Mouse (Mus musculus): ENCODE measurements at regions not wholly inside any gene's neighbourhood (a gene's known extent, or its start where the extent isn't known, plus 50 kb on each side); places are given as distances from the start of the nearest gene placed in this dataset.
"Not testable (repeated sequence)": the region's sequence is repeated elsewhere in the genome, so short reads cannot be mapped to it uniquely, and the experiment has no call there.

DNA sequence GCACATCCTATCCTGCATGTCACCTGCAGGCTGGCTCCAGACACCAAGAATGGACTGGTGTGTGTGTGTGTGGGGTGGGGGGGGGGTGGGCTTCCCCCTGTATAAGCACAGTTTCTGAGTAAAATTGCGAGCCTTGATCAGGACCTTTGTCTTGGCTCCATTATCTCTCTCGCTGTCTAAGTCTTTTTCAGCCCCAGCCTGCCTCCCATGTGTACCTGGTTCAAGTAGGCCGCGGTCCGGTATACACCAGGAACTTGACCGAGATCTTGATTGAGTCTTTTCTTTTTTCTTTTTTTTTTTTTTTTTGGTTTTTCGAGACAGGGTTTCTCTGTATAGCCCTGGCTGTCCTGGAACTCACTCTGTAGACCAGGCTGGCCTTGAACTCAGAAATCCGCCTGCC is 276.8 kb downstream of the 1810013L24Rik start:
- H3K9ac ChIP-seq (ENCODE audit: low read length); H3K9me3 ChIP-seq (ENCODE audit: control insufficient read depth, low read length); H3K27me3 ChIP-seq (ENCODE audit: control insufficient read depth, insufficient read depth, low read length); H3K36me3 ChIP-seq (ENCODE audit: control insufficient read depth, insufficient read depth, low read length); H3K4me3 ChIP-seq (ENCODE audit: low read depth, low read length); DNase-seq (ENCODE audit: low spot score); H3K27ac ChIP-seq (replicated peaks; ENCODE audit: low read depth, low read length); ATAC-seq (ENCODE audit: insufficient number of reproducible peaks, low FRiP score, low TSS enrichment, low read depth); H3K4me2 ChIP-seq (ENCODE audit: low read depth, severe bottlenecking); H3K4me1 ChIP-seq (ENCODE audit: control insufficient read depth, insufficient read depth, low read length): not testable (repeated sequence)
- WGBS: 95% methylated on average over 8 of the region's 8 CpGs

DNA sequence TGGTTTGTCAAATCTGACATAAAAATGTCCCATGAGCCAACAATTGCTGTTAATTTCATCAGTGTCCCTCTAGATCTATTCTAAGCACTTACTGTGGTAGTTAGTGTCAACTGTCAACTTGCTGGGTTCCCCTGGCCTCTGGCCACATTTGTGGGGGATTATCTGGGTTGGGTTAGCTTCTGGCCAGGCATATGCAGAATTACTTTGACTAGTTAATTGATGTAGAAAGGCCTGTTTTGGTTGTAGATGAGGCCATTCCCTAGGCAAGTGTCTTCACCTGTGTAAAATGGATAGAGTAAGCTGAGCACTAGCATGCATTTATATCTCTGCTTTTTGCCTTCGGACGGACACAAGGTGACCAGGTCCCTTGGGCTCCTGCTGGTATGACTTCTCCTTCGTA is 283.9 kb downstream of the 1810013L24Rik start:
- no peaks in the 10 kb centered on the region for H3K36me3 ChIP-seq (ENCODE audit: control insufficient read depth, insufficient read depth, low read length)
- WGBS: 84% methylated on average over 3 of the region's 3 CpGs
- no peak overlapping the region for H3K4me3 ChIP-seq (ENCODE audit: low read depth, low read length)
- H3K9ac ChIP-seq (ENCODE audit: low read length): no peak overlapping the region
- DNase-seq (ENCODE audit: low spot score) (no peak), ATAC-seq (ENCODE audit: insufficient number of reproducible peaks, low FRiP score, low TSS enrichment, low read depth) (no peak)
- no peaks in the 10 kb centered on the region for H3K9me3 ChIP-seq (ENCODE audit: control insufficient read depth, low read length)
- H3K27ac ChIP-seq (replicated peaks; ENCODE audit: low read depth, low read length): no peak overlapping the region
- H3K4me1 ChIP-seq (ENCODE audit: control insufficient read depth, insufficient read depth, low read length): no peaks in the 10 kb centered on the region
- no peak overlapping the region for H3K4me2 ChIP-seq (ENCODE audit: low read depth, severe bottlenecking)
- no peaks in the 10 kb centered on the region for H3K27me3 ChIP-seq (ENCODE audit: control insufficient read depth, insufficient read depth, low read length)

DNA sequence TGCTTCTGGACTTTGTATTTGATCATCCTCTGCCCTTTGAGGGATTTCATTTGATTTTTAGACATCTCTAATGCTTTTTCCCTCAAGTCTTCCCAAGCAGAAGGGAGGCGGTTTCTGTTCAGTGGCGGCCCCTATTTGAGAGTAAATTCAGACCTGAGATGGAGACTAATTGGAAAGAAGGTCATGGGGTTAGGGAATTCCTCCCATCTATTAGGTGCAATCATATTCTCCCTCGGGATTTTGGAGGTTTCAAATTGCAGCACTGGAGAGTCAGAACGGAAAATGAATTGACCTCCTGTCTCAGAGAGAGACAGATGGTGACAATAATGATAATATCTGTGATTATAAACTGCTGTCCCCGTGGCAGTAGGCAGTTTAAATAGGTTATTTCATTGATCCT is 285.6 kb downstream of the 1810013L24Rik start:
- no peaks in the 10 kb centered on the region for H3K4me1 ChIP-seq (ENCODE audit: control insufficient read depth, insufficient read depth, low read length)
- ATAC-seq (ENCODE audit: insufficient number of reproducible peaks, low FRiP score, low TSS enrichment, low read depth) (no peak), DNase-seq (ENCODE audit: low spot score) (no peak)
- H3K27me3 ChIP-seq (ENCODE audit: control insufficient read depth, insufficient read depth, low read length): no peaks in the 10 kb centered on the region
- H3K36me3 ChIP-seq (ENCODE audit: control insufficient read depth, insufficient read depth, low read length): no peaks in the 10 kb centered on the region
- H3K4me2 ChIP-seq (ENCODE audit: low read depth, severe bottlenecking): no peak overlapping the region
- H3K4me3 ChIP-seq (ENCODE audit: low read depth, low read length): no peak overlapping the region
- WGBS: 33% methylated on average over 5 of the region's 5 CpGs
- H3K9me3 ChIP-seq (ENCODE audit: control insufficient read depth, low read length): no peaks in the 10 kb centered on the region
- no peak overlapping the region for H3K9ac ChIP-seq (ENCODE audit: low read length)
- no peak overlapping the region for H3K27ac ChIP-seq (replicated peaks; ENCODE audit: low read depth, low read length)

DNA sequence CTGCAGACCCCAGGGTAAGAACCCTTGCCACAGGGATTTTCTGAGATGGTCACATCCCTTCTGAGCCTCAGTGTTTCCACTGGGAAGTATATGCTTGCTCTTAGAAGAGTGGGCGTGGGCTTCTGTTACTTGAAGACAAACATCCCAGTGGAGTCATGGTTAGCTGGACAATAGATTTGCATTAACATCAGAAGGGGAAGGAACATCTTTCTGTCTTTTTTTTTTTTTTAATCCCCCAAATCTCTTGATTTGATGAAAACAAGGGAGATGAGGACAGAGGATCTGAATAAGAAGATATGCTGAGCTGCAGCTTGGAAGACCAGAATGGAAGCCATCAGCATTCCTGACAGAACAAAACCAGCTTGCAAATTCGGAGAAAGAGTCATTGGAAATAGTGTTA is 291.7 kb downstream of the 1810013L24Rik start:
- 90% methylated on average over 2 of the region's 2 CpGs for WGBS
- no peak overlapping the region for H3K9ac ChIP-seq (ENCODE audit: low read length)
- H3K4me3 ChIP-seq (ENCODE audit: low read depth, low read length): no peak overlapping the region
- no peak for DNase-seq (ENCODE audit: low spot score)
- no peaks in the 10 kb centered on the region for H3K4me1 ChIP-seq (ENCODE audit: control insufficient read depth, insufficient read depth, low read length)
- no peaks in the 10 kb centered on the region for H3K9me3 ChIP-seq (ENCODE audit: control insufficient read depth, low read length)
- no peaks in the 10 kb centered on the region for H3K27me3 ChIP-seq (ENCODE audit: control insufficient read depth, insufficient read depth, low read length)
- no peak for ATAC-seq (ENCODE audit: insufficient number of reproducible peaks, low FRiP score, low TSS enrichment, low read depth)
- H3K4me2 ChIP-seq (ENCODE audit: low read depth, severe bottlenecking): no peak overlapping the region
- no peaks in the 10 kb centered on the region for H3K36me3 ChIP-seq (ENCODE audit: control insufficient read depth, insufficient read depth, low read length)
- H3K27ac ChIP-seq (replicated peaks; ENCODE audit: low read depth, low read length): no peak overlapping the region

DNA sequence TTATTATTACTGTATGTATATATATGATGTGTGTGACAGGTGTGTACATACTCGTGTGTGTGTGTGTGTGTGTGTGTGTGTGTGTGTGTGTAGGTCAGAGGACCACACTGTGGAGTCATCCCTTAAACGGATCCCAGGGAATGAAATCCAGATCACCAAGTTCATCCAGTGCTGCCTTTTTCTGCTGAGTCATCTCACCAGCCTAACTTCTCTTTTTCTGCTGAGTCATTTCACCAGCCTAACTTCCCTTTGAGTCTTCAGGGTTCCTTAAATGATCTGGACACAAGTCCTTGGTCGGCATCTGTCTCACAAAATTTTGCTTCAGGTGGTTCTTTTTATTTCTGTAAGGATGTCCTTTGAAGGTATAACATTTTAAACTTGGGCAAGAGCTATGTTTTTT is 302.2 kb downstream of the 1810013L24Rik start:
- no peaks in the 10 kb centered on the region for H3K27me3 ChIP-seq (ENCODE audit: control insufficient read depth, insufficient read depth, low read length)
- no peaks in the 10 kb centered on the region for H3K9me3 ChIP-seq (ENCODE audit: control insufficient read depth, low read length)
- no peaks in the 10 kb centered on the region for H3K4me1 ChIP-seq (ENCODE audit: control insufficient read depth, insufficient read depth, low read length)
- no peak overlapping the region for H3K9ac ChIP-seq (ENCODE audit: low read length)
- 81% methylated on average over 3 of the region's 3 CpGs for WGBS
- ATAC-seq (ENCODE audit: insufficient number of reproducible peaks, low FRiP score, low TSS enrichment, low read depth): no peak
- H3K36me3 ChIP-seq (ENCODE audit: control insufficient read depth, insufficient read depth, low read length): no peaks in the 10 kb centered on the region
- no peak overlapping the region for H3K27ac ChIP-seq (replicated peaks; ENCODE audit: low read depth, low read length)
- DNase-seq (ENCODE audit: low spot score): no peak
- no peak overlapping the region for H3K4me2 ChIP-seq (ENCODE audit: low read depth, severe bottlenecking)
- H3K4me3 ChIP-seq (ENCODE audit: low read depth, low read length): no peak overlapping the region

DNA sequence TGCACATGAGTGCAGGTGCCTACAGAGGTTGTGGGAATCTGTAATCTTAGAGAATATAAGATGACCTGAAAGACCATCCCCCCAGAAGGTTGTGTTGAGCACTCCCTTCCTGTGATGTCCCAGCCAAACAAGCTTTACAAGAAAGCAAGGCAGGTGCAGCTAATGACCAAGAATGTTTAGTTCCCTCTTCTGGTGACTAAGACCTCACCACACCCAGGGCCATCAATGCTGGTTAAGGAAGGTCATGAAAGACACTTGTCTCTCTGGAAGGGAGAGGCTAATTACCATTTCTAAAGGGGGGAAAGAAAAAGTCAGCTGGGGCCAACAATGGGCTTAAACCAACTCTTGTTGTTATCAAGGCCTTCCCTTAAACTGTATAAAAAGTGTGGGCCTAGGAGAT is 302.9 kb downstream of the 1810013L24Rik start:
- no peak overlapping the region for H3K27ac ChIP-seq (replicated peaks; ENCODE audit: low read depth, low read length)
- H3K9ac ChIP-seq (ENCODE audit: low read length): no peak overlapping the region
- H3K4me1 ChIP-seq (ENCODE audit: control insufficient read depth, insufficient read depth, low read length): no peaks in the 10 kb centered on the region
- H3K4me2 ChIP-seq (ENCODE audit: low read depth, severe bottlenecking): no peak overlapping the region
- H3K4me3 ChIP-seq (ENCODE audit: low read depth, low read length): no peak overlapping the region
- H3K9me3 ChIP-seq (ENCODE audit: control insufficient read depth, low read length): no peaks in the 10 kb centered on the region
- H3K36me3 ChIP-seq (ENCODE audit: control insufficient read depth, insufficient read depth, low read length): no peaks in the 10 kb centered on the region
- H3K27me3 ChIP-seq (ENCODE audit: control insufficient read depth, insufficient read depth, low read length): no peaks in the 10 kb centered on the region
- DNase-seq (ENCODE audit: low spot score): no peak
- no peak for ATAC-seq (ENCODE audit: insufficient number of reproducible peaks, low FRiP score, low TSS enrichment, low read depth)

DNA sequence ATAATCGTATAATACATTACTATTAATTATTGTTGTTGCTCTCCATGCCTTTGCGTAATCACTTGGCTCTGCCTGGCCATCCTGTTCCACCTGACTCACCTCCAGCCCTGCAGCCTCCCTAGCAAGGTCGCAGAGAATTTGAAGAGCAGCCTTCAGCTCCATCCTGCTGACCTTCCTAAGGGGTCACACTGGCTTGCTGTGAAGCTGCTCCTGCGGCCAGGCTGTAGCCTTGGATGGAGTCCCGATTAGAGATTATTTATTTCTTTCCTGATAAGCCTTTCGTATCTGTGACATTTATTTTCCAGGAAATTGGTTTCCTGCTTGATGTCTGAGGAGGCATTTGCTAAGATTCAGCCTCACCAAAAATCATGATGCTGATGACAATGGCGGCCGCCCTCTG is 305.5 kb downstream of the 1810013L24Rik start:
- H3K36me3 ChIP-seq (ENCODE audit: control insufficient read depth, insufficient read depth, low read length): no peaks in the 10 kb centered on the region
- ATAC-seq (ENCODE audit: insufficient number of reproducible peaks, low FRiP score, low TSS enrichment, low read depth): no peak
- no peak overlapping the region for H3K9ac ChIP-seq (ENCODE audit: low read length)
- no peak for DNase-seq (ENCODE audit: low spot score)
- no peaks in the 10 kb centered on the region for H3K4me1 ChIP-seq (ENCODE audit: control insufficient read depth, insufficient read depth, low read length)
- H3K27ac ChIP-seq (replicated peaks; ENCODE audit: low read depth, low read length): no peak overlapping the region
- H3K4me3 ChIP-seq (ENCODE audit: low read depth, low read length): no peak overlapping the region
- no peaks in the 10 kb centered on the region for H3K9me3 ChIP-seq (ENCODE audit: control insufficient read depth, low read length)
- H3K4me2 ChIP-seq (ENCODE audit: low read depth, severe bottlenecking): no peak overlapping the region
- no peaks in the 10 kb centered on the region for H3K27me3 ChIP-seq (ENCODE audit: control insufficient read depth, insufficient read depth, low read length)
- WGBS: 89% methylated on average over 8 of the region's 8 CpGs

DNA sequence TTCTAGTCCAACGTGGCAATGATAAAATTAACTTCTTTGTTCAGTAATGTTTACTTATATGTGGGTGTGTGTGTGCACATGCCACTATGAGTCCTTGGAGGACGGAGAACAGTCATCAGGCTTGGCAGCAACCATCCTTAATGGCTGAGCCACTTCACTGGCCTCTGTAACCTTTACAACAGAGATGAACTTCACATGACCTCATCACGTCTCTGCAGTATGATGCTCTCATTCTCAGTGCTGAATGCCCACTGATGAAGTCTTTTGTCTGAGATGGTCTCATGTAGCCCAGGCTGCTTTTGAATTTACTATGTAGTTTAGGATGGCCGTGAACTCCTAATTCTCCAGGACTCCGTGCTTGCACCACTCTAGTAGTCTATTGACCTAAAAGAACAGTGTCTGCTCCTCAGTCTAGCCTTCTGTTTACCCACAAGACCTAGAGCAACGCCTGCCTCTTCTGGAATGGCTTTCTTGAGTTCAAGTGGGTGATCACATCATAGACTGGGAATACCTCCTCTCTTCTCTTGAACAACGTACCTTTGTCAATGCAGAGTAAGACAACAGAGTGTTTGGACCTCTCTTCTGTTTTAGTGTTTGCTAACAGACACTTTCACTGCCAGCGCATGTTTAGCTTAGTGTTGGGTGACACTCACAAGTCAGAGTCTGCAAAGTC is 308.8 kb downstream of the 1810013L24Rik start:
- H3K36me3 ChIP-seq (ENCODE audit: control insufficient read depth, insufficient read depth, low read length): no peaks in the 10 kb centered on the region
- H3K9me3 ChIP-seq (ENCODE audit: control insufficient read depth, low read length): no peaks in the 10 kb centered on the region
- no peak for ATAC-seq (ENCODE audit: insufficient number of reproducible peaks, low FRiP score, low TSS enrichment, low read depth)
- H3K27me3 ChIP-seq (ENCODE audit: control insufficient read depth, insufficient read depth, low read length): no peaks in the 10 kb centered on the region
- no peak overlapping the region for H3K4me3 ChIP-seq (ENCODE audit: low read depth, low read length)
- WGBS: 78% methylated on average over 8 of the region's 8 CpGs
- no peaks in the 10 kb centered on the region for H3K4me1 ChIP-seq (ENCODE audit: control insufficient read depth, insufficient read depth, low read length)
- no peak overlapping the region for H3K27ac ChIP-seq (replicated peaks; ENCODE audit: low read depth, low read length)
- H3K9ac ChIP-seq (ENCODE audit: low read length): no peak overlapping the region
- DNase-seq (ENCODE audit: low spot score): no peak
- H3K4me2 ChIP-seq (ENCODE audit: low read depth, severe bottlenecking): no peak overlapping the region

DNA sequence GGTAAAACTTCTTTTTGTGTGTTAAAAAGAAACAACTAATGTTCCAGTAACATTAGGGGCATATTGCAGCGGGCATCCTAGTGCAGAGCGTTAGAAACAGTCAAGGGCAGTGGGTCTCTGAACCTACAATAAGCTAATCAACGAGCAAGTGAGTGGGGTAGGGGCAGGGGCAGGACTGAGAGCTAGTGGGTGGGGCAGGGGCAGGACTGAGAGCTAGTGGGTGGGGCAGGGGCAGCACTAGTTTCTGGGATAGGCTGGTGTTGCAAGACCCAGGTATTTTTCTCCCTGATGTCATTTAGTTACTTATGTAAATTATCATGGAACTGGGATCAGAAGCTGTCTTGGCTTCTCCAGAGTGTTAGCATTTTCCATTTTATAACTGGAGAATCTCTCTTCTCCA is 309.5 kb downstream of the 1810013L24Rik start:
- H3K4me2 ChIP-seq (ENCODE audit: low read depth, severe bottlenecking): no peak overlapping the region
- H3K27ac ChIP-seq (replicated peaks; ENCODE audit: low read depth, low read length): no peak overlapping the region
- no peak overlapping the region for H3K4me3 ChIP-seq (ENCODE audit: low read depth, low read length)
- no peaks in the 10 kb centered on the region for H3K27me3 ChIP-seq (ENCODE audit: control insufficient read depth, insufficient read depth, low read length)
- H3K36me3 ChIP-seq (ENCODE audit: control insufficient read depth, insufficient read depth, low read length): no peaks in the 10 kb centered on the region
- 88% methylated on average over 3 of the region's 3 CpGs for WGBS
- H3K9ac ChIP-seq (ENCODE audit: low read length): no peak overlapping the region
- H3K4me1 ChIP-seq (ENCODE audit: control insufficient read depth, insufficient read depth, low read length): no peaks in the 10 kb centered on the region
- no peaks in the 10 kb centered on the region for H3K9me3 ChIP-seq (ENCODE audit: control insufficient read depth, low read length)
- DNase-seq (ENCODE audit: low spot score): no peak
- no peak for ATAC-seq (ENCODE audit: insufficient number of reproducible peaks, low FRiP score, low TSS enrichment, low read depth)

All from limb, embryonic 11.5 days (tissue).